Mouse (Mus musculus) c-Kit-positive CD71-positive TER-119-positive erythroid progenitor cells, embryonic 14.5 days (primary cell): ENCODE data around the gene Wdr70.
"Not testable (repeated sequence)": the region's sequence is repeated elsewhere in the genome, so short reads cannot be mapped to it uniquely, and the experiment has no call there.

Source experiments
- DNase-seq: peaks from one replicate; pipeline ENCODE4 v3.0.0-alpha.2; 2013; ENCODE audit warnings: low spot score

Gene Wdr70

GRCm38 (mm10) chr15:8098774-8099749 is at the start of gene Wdr70:
Gene Wdr70, minus strand, starts transcription at chr15:8099209.
- peak; percentile 95 for DNase-seq

DNA sequence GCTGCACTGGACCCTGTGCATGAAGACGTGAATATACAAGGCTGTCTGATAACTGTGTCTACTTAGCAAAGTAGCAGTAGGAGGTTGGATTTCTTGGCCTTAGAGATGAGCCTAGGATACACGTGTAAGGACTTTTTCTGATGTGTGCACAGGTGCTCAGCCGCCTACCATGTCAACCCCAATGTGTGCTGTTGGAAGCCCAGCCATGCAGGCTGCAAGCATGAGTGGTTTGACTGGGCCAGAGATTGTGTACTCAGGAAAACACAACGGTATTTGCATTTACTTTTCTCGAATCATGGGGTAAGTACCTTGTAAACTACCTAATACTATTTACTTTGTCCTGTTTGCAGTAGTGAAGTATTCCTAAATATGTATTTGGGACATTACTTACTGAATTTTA is 36.6 kb upstream of the Wdr70 start:
- no peak for DNase-seq

DNA sequence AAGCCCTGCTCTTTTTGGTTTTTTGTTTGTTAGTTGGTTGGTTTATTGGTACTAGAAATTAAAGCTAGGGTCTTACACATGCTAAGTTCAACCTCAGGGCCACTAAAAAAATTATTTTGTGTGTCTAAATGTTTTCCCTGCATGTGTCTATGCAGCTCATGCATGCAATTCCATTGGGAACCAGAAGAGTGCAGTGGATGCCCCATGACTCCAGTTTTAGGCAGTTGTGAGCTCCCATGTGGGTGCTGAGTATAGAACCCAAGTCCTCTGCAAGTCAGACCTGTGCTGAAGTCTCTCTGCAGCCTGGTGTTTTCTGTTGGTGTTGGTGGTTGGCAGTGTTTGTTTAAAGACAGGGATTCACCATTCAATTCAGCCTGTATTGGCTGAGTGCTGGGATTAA is 32.8 kb upstream of the Wdr70 start:
- DNase-seq, result no peak

- DNase-seq, result no peak
Measured at GRCm38 (mm10) chr15:8131268-8131667, 32.3 kb upstream of the Wdr70 start.

- no peak for DNase-seq
Measured at GRCm38 (mm10) chr15:8129281-8129680, 30.3 kb upstream of the Wdr70 start.

GRCm38 (mm10) chr15:8109782-8110181 is 10.8 kb upstream of the Wdr70 start:
- DNase-seq, result no peak

GRCm38 (mm10) chr15:8108966-8109743 is 10.1 kb upstream of the Wdr70 start, which contains the start of gene Nup155:
Gene Nup155, plus strand, starts transcription at chr15:8109273.
- DNase-seq, result peak; percentile 89

- no peak for DNase-seq
Measured at GRCm38 (mm10) chr15:8108360-8108965, 9.5 kb upstream of the Wdr70 start.

DNA sequence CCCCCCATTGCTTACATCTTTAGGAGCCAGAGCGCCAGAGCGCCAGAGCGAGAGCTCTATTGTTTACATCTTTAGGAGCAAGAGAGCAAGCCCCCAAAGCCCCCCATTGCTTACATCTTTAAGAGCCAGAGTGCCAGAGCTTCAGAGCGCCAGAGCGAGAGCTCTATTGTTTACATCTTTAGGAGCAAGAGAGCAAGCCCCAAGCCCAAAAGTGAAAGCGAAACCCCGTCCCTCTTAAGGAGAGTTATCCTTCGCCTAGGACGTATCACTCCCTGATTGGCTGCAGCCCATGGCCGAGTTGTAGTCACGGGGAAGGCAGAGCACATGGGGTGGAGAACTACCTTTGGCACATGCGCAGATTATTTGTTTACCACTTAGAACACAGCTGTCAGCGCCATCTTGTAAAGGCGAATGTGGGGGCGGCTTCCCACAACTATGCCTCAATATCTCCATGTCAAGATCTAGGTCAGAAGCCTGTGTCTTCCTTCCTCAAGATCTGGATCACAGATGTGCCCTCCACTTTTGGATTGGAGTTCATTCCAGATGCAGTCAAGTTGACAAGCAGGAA is 3.0 kb upstream of the Wdr70 start:
- DNase-seq, result not testable (repeated sequence)

GRCm38 (mm10) chr15:8097853-8098252 is 1.2 kb downstream of the Wdr70 start:
- peak; percentile 84 for DNase-seq

DNA sequence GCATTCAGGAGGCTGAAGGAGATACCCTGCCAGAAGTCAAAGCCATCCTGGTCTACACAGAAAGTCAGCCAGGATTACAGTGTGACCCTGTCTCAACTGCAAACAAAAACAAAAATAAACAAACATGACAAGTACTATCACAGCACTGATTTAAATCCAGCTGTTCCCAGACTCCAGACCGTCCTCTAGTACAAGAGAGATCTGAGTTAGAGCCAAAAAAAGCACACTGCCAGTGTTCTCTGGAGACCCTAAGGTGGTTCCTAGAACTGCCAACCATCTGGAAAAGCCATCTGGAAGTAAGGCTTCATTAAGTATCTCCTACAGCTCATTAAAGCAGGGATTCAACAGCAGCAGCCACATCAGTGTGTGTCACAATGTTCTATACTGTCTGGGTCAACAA is 6.3 kb downstream of the Wdr70 start:
- not testable (repeated sequence) for DNase-seq

DNA sequence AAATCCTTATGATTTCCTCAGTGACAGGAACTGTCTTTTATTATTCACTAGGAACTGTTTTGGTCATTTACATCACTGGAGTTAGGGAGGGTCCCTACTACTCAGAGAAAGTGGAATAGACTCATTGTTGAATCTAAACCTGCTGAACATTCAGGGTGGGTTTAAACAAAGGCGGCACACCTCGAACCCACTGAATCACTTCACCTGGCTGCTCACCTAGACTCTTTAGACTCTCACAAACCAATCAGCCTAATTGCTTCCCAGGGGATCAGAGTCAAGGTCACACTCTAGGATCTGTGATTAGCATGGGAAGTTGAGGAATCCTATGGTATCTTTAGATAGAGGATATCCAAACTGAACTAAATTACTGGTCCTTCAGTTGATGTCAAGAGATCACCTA is 8.3 kb downstream of the Wdr70 start:
- no peak for DNase-seq

DNA sequence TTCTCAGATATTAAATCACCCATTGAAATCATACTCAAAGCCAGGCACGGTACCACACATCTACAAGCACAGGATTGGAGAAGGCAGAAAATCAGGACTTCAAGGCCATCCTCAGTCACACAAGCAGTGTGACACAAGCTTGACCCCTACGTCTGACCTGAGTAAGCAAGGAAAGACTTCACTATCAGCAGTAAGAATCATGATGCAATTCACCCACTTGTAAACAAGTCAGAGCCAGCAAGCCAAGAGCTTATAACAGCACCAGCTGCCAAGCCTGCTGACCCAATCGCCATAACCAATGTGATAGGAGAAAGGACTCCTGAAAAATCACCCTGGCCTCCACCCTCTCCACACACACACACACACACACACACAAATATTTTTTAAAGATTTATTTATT is 10.3 kb downstream of the Wdr70 start:
- no peak for DNase-seq

- DNase-seq, result no peak
Measured at GRCm38 (mm10) chr15:8087293-8087692, 11.7 kb downstream of the Wdr70 start.

GRCm38 (mm10) chr15:8082139-8082538 is 16.9 kb downstream of the Wdr70 start:
- no peak for DNase-seq

- DNase-seq, result not testable (repeated sequence)
Measured at GRCm38 (mm10) chr15:8073159-8073558, 25.9 kb downstream of the Wdr70 start.

DNA sequence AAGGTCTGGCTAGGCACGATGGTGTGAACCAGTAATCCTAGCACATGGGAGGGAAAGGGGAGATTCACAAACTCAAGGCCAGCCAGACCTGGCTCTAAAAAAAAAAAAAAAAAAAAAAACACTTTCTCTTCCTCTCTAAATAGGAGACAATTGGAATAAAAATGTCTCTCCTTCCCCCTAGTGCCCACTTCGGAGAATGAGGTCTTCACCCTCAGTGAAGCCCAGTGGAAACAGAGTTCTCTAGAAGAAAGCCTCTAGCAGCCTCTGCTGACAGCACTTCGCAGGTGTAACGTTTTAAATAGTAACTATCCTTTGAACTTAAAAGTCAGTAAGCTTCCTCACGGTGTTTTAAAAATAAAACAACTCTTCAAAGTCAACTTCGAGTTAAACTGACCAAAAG is 33.8 kb downstream of the Wdr70 start:
- no peak for DNase-seq

DNA sequence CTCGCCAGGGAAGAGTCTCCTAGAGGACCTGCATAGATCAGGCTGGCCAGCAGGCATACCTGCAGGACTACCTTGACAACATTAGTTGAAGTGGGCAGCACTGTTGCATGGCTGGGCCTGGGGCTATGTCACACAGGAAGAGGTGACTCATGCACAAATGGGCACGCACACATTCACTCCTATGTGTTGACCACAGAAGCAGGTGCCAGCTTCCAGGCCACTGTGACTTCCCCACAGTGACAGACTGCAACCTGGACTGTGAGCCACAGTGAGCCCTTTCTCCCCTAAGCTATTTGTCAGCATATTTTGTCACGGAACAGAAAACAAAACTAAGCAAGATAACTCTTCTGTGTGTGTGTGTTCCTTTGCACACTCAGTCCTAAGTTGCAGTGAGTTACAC is 47.8 kb downstream of the Wdr70 start:
- no peak for DNase-seq

DNA sequence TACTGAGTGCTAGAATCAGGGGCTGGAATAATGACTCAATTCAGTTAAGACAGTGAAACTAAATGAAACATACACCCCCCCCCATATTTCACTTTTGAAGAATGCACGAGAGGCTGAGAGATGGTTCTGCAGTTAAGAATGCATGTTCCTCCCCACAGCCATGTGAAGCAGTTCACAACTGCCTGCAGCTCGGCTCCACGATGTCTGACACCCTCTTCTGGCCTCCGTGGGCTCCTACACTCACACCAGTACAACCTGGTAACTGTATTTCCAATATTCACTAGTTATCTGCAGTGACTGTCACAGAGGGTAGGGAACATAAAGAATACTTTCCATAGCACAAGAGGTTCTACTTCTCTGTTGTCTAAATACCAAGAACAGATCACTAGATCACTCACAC is 59.2 kb downstream of the Wdr70 start:
- DNase-seq, result no peak

DNA sequence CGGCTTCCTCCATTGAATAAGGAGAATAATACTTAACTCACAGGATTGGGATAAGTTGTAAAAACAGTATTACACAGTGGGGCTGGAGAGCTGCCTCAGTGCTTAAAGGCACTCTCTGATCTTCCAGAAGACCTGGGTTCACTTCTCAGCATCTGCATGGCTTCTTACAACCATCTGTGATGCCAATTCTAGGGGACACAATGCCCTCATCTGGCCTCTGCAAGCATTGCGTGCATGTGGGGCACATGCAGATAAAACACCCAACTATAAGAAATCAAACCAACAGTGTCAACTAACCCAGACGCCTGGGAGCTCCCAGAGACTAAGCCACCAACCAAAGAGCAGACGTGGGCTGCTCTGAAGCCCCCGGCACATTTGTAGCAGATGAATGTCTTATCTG is 60.6 kb downstream of the Wdr70 start:
- no peak for DNase-seq

GRCm38 (mm10) chr15:8037825-8038224 is 61.2 kb downstream of the Wdr70 start:
- DNase-seq, result no peak

DNA sequence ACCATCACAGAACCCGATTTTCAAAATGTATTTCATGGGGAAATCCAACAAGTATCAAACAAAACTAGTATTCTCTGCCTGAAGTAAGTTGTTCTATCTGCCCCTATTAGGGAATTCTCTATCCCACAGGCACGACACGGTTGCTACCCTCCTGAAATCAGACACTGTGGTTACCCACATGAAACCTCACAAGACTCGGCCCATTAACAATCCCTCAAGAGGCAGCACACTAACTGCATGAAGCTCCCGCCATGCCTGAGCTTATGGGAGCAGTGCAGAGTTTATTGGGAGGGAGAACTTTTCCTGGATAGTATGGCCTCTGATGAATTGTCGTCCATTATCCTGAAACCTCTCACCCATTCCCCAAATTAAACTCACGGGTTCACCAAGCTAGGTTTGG is 67.8 kb downstream of the Wdr70 start:
- DNase-seq, result no peak
